ENCODE assay signal across 8 mouse cellular contexts in the genomic region with DNA sequence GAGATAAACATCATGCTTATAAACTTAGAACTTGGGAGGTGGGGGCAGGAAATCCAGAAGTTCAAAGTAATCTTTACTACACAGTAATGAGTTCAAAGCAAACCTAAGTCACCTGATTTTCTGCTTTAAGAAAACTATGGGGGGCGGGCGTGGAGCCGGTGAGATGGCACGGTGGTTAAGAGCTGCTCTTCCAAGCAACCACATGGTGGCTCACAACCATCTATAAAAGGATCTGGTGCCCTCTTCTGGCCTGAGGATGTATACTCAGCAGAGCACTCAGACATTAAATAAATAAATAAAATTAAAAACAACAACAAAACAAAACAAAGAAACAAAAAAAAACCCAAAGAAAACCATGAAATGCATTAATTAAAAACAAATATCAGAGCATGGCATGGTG. TPM values are rescaled to one million over a fixed set of nuclear protein-coding genes. Genes with fewer than 3 reads are reported as not detected.
DNase-seq lines count a peak whose midpoint lies in the region; ATAC-seq and TF ChIP-seq lines count a peak whose summit lies in the region.
"Had no signal": no experiment of that assay in that cellular context is flagged by ENCODE, and none has a peak within 500 bp of the region (broad histone marks: within the 10 kb centered on the region; RNA-seq: fewer than 3 reads in every experiment).

No protein-coding gene starts in this region.

- no peak for ATAC-seq in midbrain, embryonic 13.5 days

- peak in 1 of 2 experiments; percentile 93; a peak in 2 of 4 replicates for TF ChIP-seq CTCF in CH12.LX (conservative IDR thresholded peaks at IDR 0.05 in 1 of 2, IDR thresholded peaks at IDR 0.05 in 1 of 2; ENCODE audit: low read depth in 2 of 2, low read length in 2 of 2)
- TF ChIP-seq CTCF in cortical plate, adult 2 months (IDR thresholded peaks at IDR 0.05; ENCODE audit: extremely low read depth, insufficient read depth, low read length) = peak; percentile 34; the same call in 1 of the 2 replicates

- in situ Hi-C loops in CH12.LX (cut with MboI; ENCODE audit: low pct_ligation_motif_present, low pct_unique_long_range_greater_than_20kb, low sequenced_read_pairs) = loop anchor here (5.0 kb wide), 1 partner anchor 37 kb away; a partner anchor contains a TSS

- no peak for TF ChIP-seq EP300 in CH12.LX (IDR thresholded peaks at IDR 0.05; ENCODE audit: low read length)

- H3K9me3 ChIP-seq in CH12.LX (replicated peaks; ENCODE audit: low read length) = no peaks in the 10 kb centered on the region
- no peaks in the 10 kb centered on the region for H3K9me3 ChIP-seq in midbrain, embryonic 13.5 days
- H3K9me3 ChIP-seq: lung, embryonic 15.5 days had no signal

- 52% methylated on average over 4 of the region's 4 CpGs for WGBS in midbrain, embryonic 13.5 days

- H3K27me3 ChIP-seq in CH12.LX (replicated peaks) = no peaks in the 10 kb centered on the region
- H3K27me3 ChIP-seq in midbrain, embryonic 13.5 days = no peaks in the 10 kb centered on the region

- TF ChIP-seq RAD21 in CH12.LX (IDR thresholded peaks at IDR 0.05; ENCODE audit: low read depth, low read length) = peak; percentile 48

- H3K36me3 ChIP-seq in CH12.LX (replicated peaks in 1 of 2; ENCODE audit: control insufficient read depth in 1 of 2, insufficient read depth in 1 of 2, low read length in 1 of 2) = no peaks in the 10 kb centered on the region
- no peaks in the 10 kb centered on the region for H3K36me3 ChIP-seq in midbrain, embryonic 13.5 days
- H3K36me3 ChIP-seq: lung, embryonic 15.5 days had no signal

- H3K4me3 ChIP-seq in CH12.LX (replicated peaks in 1 of 3; ENCODE audit: low read depth in 2 of 3, low read length in 2 of 3, poor library complexity in 1 of 3) = no peak overlapping the region
- H3K4me3 ChIP-seq in cortical plate, adult 2 months (ENCODE audit: insufficient read depth, low read length) = no peak overlapping the region
- no peak overlapping the region for H3K4me3 ChIP-seq in midbrain, embryonic 13.5 days (replicated peaks)
- H3K4me3 ChIP-seq: lung, embryonic 15.5 days had no signal

- H3K27ac ChIP-seq in CH12.LX (ENCODE audit: insufficient read depth, low read depth) = no peak overlapping the region
- no peak overlapping the region for H3K27ac ChIP-seq in cortical plate, adult 2 months (ENCODE audit: insufficient read depth, low read length)
- H3K27ac ChIP-seq in midbrain, embryonic 13.5 days = no peak overlapping the region
- H3K27ac ChIP-seq: lung, embryonic 15.5 days had no signal

- no peak overlapping the region for H3K9ac ChIP-seq in CH12.LX (ENCODE audit: insufficient read depth, low read depth)
- no peak overlapping the region for H3K9ac ChIP-seq in midbrain, embryonic 13.5 days (replicated peaks)
- H3K9ac ChIP-seq: lung, embryonic 15.5 days had no signal

- peak; percentile 13 for DNase-seq in layer of hippocampus, adult 11-12 months (ENCODE audit: low spot score)
- DNase-seq in layer of hippocampus, postnatal 36 days = no peak
- DNase-seq in CH12.LX (ENCODE audit: extremely low read depth) = peak; percentile 45
- peak; percentile 60 for DNase-seq in NIH3T3 (ENCODE audit: low read depth)
- peak; percentile 14 for DNase-seq in retina, postnatal 7 days (ENCODE audit: low read depth, low spot score)

- H3K4me1 ChIP-seq in CH12.LX (ENCODE audit: control insufficient read depth in 1 of 2, insufficient read depth in 2 of 2) = no peaks in the 10 kb centered on the region
- no peaks in the 10 kb centered on the region for H3K4me1 ChIP-seq in cortical plate, adult 2 months (ENCODE audit: control insufficient read depth, insufficient read depth, low read length)
- H3K4me1 ChIP-seq in midbrain, embryonic 13.5 days (replicated peaks) = no peaks in the 10 kb centered on the region
- H3K4me1 ChIP-seq: lung, embryonic 15.5 days had no signal

- dilution Hi-C loops in CH12.LX (cut with MboI; ENCODE audit: extremely low pct_ligation_motif_present, extremely low pct_unique_long_range_greater_than_20kb, low sequenced_read_pairs) = no loop called here

- no peaks in the 10 kb centered on the region for H3K79me2 ChIP-seq in CH12.LX (replicated peaks; ENCODE audit: control insufficient read depth, extremely low read depth, insufficient read depth, poor library complexity, severe bottlenecking)

- no peak for TF ChIP-seq POLR2A in CH12.LX (IDR thresholded peaks at IDR 0.05; ENCODE audit: low read depth, low read length)
- TF ChIP-seq POLR2A in cortical plate, adult 2 months (IDR thresholded peaks at IDR 0.05; ENCODE audit: extremely low read depth, insufficient read depth, low read length) = no peak

- H3K4me2 ChIP-seq in CH12.LX (ENCODE audit: insufficient read depth, low read depth, poor library complexity, severe bottlenecking) = no peak overlapping the region
- no peak overlapping the region for H3K4me2 ChIP-seq in midbrain, embryonic 13.5 days (replicated peaks)
- H3K4me2 ChIP-seq: lung, embryonic 15.5 days had no signal

TF ChIP-seq in CH12.LX, 34 proteins besides CTCF, POLR2A, EP300 and RAD21:
- TF ChIP-seq MYC (IDR thresholded peaks at IDR 0.05; ENCODE audit: low read depth, low read length) (peak; percentile 75; the same call in 1 of the 2 replicates), SMC3 (IDR thresholded peaks at IDR 0.05; ENCODE audit: low read depth, low read length) (peak; percentile 33; the same call in 1 of the 2 replicates), ELF1 (IDR thresholded peaks at IDR 0.05; ENCODE audit: low read depth, low read length) (no peak), MAZ (IDR thresholded peaks at IDR 0.05; ENCODE audit: low read depth, low read length) (no peak), NRF1 (IDR thresholded peaks at IDR 0.05; ENCODE audit: low read depth, low read length) (no peak)
TF ChIP-seq in CH12.LX: peak in this region for 2.

RNA-seq across cellular contexts. Expression of a gene that starts 5.1 kb away (rescaled TPM):
- 100 to 1,000 TPM in 1 of 2 experiments, 10 to 100 TPM in 1; 99.8 to 110 TPM for total RNA-seq in layer of hippocampus, postnatal 36 days (2021)
- total RNA-seq in CH12.LX (2012; rRNA removed) = not detected in 2 replicates
- 0.14 and 0.19 TPM in 2 replicates for total RNA-seq in CH12.LX (2014; rRNA removed)
- polyA plus RNA-seq in CH12.LX (2012; ENCODE audit: insufficient read length, low read depth) = 0.75 and 1.1 TPM in 2 replicates
- 53.9 and 59.2 TPM in 2 replicates for polyA plus RNA-seq in cortical plate, adult 2 months (2012; rRNA removed)
- polyA plus RNA-seq in midbrain, embryonic 13.5 days (2015; fragmentation: Nextera tagmentation; extraction: Ambion mirVana) = 23.7 and 26.1 TPM in 2 replicates

RNA-seq across cellular contexts. Expression of a gene that starts 37.3 kb away (rescaled TPM):
- 100 to 1,000 TPM; 123 to 124 TPM for total RNA-seq in layer of hippocampus, postnatal 36 days (2021)
- 236 and 246 TPM in 2 replicates for total RNA-seq in CH12.LX (2012; rRNA removed)
- total RNA-seq in CH12.LX (2014; rRNA removed) = 151 and 158 TPM in 2 replicates
- 133 and 140 TPM in 2 replicates for polyA plus RNA-seq in CH12.LX (2012; ENCODE audit: insufficient read length, low read depth)
- polyA plus RNA-seq in cortical plate, adult 2 months (2012; rRNA removed) = 50.3 and 61.3 TPM in 2 replicates
- 113 TPM in 2 replicates for polyA plus RNA-seq in midbrain, embryonic 13.5 days (2015; fragmentation: Nextera tagmentation; extraction: Ambion mirVana)

Comparison
In these comparisons a context has a peak if more than half of its experiments do, and no peak if none do; other contexts are left out.
1. DNase-seq: peak in layer of hippocampus, adult 11-12 months (single experiment), CH12.LX (single experiment), NIH3T3 (single experiment) and retina, postnatal 7 days (single experiment); none in layer of hippocampus, postnatal 36 days (0 of 2).
2. RNA of a gene that starts 5.1 kb away (polyA plus RNA-seq): 53.9 to 59.2 TPM in cortical plate, adult 2 months and 23.7 to 26.1 TPM in midbrain, embryonic 13.5 days; 0.75 to 1.1 TPM in CH12.LX; every median in the first group is over 10 times any median in the second.